Mouse (Mus musculus) layer of hippocampus, adult 9-11 months (tissue): ENCODE data around the gene Ldah.

Experiments
- DNase-seq: peaks from one replicate; pipeline ENCODE4 v3.0.0; 2022

The Ldah gene

DNA sequence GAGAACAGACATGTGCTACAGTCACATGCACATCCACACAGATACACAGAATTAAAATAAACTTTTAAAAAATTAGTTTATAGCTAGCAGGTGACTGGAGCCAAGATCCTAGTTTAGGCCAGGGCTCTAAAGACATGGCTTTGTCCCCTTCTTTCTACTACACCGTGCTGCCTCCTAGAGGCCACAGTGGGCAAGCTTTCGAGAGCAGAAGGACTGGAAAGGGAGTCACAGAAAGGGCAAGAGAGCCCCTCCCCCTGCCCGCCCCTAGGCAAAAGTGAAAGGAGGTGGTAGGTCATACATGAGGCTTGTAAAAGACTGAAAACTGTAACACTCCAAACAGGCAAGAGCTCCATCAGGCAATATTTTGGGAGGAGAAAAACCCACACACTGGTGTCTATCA is 80.1 kb downstream of the Ldah start:
- no peak for DNase-seq

DNA sequence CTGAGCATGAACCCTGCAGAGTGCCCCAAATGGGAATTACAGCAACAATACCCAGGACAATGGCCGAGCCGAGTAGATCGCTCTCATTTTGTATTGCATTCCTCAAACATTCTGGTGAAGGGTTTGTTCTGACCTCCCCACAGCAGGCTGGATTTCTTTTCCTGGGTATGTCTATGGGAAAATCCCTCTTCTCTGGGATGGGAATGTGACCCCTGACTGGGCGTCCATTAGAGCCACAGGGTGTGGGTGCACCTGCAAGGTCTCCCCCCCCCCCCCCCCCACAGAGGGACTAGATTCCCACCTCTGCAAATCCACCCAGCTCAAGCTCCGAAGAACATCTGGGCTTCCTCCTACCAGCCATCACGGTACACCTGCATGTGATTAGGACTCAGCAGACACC is 81.2 kb downstream of the Ldah start:
- DNase-seq, result no peak

DNA sequence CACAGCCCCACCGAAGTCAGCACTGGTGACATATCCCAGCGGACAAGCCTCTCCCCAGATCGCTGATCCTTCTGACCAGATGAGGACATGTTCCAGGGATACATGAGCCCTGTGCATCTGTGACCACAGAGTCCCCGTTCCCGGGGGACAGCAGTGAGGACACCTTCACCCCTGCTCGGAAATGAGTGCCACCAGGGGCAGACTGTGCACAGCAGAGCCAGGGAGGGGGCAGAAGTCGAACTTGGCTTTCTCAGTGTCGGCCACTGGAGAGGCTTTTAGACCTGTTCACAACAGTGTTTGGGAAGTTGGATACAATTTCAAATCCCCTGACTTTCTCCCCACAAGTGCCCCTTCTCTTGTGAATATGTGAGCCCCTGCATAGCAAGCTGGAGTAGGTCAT is 81.6 kb downstream of the Ldah start:
- DNase-seq, result no peak

DNA sequence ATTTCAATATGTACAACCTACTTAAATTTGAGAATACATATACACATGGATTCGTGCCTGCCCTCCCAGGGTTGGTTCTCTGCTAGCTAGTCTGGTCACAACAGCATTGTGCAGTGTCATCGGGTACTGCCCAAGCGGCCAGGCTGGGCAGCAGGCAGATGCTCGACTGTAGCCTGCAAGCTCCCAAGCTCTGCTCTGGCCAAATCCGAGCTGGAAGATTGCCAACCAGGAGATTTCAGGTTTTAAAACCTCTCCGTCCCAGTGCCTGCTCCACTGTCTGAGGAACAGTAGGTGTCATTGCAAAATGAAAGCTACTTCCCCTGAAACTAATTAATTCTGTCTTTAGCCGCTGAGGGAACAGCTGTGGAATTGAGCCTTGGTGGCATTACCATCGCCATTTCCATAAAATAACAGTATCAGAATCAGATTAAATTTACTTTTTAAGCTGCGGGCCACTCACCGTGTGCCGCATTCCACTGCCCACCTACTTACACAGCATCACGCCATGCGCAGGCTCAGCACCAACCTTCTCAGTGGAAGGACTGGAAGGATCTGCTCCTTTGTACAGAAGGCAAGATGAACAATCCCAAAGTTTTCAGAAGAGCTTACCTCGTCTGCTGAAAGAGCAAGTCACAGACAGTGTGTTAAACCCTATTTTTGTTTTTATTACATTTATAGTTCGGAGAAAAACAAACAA is 83.4 kb downstream of the Ldah start:
- DNase-seq, result no peak

DNA sequence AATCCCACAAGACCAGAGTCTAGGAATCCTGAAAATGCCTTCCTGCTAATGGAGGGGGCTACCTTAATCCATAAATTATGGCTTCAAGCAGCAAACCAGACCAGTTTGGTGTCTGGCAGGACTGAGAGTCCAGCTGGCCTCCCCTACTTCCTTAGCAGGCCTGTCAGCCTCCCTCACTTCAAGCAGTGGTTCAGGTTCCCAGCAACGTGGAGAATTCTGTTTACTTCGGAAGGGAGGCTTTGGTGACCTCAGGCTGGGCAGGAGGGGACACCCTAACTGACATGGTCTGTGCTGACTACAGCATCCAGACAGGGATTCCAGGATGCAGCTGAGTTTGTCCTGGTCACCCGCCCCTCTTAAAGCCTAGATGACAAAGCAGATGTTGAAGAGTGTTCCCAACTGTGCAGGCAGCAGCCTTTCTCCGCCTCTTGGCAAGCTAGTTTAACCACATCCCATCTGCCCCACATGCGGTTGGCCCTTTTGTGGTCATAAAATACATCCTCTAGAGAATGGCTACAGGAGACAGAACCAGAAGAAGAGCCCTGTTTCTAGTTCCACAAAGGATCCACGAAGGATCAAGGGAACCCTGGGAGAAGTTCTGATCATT is 87.5 kb downstream of the Ldah start:
- no peak for DNase-seq

DNA sequence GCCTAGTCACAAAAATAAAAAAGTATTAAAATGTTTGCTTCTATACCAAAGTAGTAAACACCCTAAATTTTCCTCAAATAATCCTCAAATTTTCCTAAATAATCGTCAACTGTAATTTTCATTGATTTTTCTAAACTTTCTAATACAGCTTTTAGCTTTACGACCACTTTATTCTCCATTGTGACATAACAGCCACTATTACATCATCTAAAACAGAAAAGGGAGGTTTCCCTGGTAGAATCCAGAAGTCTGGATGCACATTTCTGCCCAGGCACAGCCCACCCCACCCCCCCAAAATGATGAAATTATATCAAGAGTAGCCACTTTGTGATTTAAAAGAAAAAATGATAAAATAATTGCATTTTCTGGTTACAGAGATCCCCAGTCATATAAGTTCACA is 88.2 kb downstream of the Ldah start:
- DNase-seq, result no peak

DNA sequence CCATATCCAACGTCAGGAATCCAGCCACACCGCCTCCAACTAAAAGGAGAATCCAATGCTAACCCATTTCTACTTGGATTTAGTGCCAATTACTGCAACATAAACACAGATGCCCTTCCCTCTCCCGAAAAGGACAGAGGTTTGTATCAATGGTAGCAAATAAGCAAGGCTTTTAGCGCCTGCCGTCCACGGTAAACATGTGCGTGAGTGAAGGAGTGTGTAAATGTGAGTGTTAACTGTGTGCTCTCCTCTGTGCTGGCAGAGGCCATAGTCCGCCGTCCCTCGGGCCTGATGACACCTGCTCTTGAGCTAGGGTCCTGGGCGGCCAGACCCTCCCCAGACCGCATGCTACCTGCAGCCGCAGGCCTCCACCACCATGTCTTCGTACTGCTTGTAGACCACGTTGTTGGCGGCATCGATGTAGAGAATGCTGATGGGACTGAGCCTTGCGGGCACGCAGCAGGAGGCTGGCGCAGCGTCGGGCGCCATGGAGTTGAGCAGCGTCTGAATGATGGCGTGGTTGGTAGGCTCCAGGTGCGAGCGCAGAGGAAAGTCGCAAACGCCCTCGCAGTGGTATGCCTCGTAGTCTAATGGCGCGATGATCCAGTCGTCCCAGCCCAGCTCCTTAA is 89.8 kb downstream of the Ldah start:
- no peak for DNase-seq

DNA sequence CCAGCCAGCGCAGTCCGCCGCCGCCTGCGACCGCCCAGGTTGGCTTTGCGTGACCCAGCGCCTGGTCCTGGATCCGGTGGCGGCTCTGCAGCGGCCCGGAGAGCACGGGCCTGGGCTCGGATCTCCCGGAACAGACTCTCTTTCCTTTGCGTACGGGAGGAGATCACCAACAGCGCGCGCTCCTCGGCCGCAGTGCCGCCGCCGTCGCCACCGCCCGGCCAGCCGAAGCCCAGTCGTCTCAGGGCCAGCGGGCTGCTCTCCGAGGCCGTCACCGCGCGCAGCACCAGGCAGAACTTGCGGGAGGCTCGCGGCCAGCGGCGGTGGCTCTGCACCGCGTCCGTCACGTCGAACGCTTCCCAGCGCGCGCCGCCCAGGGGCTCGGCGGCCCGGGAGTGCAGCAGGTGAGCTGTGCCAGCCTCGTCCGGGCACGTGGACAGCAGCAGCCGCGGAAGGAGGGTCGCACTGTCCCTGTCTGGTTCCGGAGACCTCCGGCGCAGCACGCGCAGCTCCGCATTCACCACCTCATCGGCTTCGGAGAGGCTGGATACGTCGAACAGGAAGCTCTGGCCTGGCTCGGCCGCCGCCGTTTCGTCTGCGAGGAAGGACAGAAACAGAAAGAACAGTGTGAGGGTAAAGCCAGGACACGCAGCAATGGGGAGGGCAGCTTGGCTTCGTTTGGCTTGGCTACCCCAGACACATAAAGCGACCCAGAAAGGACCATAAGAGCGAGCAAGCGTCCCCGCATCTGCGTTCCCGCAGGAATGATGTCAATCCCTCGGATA is 90.6 kb downstream of the Ldah start:
- no peak for DNase-seq

DNA sequence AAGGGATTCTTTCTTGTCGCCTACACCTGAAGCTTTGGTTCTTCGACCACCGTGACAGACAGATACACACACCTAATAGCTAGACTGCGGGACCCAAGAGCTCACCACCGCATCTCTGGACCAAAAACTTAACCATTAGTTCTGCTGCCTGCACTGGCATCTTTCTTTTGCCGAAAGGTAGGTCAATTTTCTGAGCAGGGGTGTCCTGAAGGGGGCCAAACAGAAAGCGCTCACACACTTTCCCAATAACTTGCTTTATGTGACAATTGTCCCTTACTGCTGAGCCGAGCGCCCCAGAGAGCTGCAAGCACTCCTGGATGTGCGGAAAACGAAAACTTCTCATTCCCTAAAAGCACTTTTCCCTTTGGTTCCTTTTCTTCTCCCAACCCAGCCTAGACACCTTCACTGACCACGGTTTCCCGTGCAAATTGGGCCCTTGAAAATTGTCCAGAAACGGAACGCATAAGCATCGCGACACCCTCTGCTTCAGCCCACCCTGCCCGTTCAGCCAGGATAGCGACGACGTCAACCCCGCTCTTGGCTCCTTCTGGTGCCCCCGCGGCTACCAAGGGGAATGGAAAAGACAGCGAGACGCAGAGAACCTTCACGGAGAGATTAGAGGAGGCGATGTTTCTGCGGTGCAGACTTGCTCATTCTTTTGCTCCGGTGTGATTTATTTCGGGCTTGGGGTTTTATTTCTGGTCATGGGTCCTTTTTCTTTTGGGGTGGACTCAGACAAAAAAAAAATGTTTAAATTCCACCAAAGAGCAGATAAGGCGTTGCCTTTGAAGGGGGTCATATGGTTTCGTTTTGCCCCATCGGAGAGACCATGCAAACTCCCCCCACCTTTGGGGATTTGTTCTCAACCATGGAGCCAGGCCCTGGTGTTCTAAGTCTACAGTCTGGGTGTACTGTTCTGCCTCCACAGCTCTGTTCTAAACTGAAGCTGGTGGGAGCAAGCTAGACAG is 91.5 kb downstream of the Ldah start:
- no peak for DNase-seq

DNA sequence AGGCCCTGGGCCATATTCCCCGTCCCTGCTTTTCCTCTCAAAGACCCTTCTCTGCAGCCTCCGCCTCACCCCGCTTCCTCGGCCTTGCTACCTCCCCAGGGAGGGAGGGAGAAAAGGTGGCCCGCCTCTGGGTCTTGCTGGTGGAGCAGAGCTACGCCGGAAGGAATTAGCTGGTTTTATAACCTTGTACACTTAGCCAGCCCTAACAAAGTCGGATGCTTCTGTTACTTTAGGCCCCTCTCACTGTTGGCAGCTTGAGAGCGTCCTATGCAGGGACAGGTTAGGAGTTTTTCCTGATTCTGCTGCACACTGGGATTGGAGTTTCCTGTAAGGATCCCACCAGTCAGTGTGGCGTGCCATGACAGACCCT is 92.2 kb downstream of the Ldah start:
- no peak for DNase-seq

DNA sequence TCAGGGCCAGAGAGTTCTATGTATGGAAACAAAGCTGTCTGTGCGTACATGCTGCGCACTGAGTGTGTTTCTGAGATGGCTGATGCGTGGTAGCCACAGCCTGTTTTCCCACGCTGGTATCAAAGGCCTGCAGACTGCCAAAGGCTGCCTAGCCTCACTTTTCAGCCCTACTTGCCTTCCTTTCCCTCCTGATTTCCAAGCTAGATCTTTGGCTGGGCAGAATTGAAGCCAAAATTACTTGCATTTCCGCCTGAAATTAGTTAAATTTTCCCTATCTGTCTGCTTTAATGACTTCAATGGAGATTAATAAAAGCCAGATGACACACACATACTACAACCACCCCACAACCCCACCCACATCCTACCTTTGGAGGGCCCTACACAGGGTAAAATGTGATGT is 92.6 kb downstream of the Ldah start:
- no peak for DNase-seq

DNA sequence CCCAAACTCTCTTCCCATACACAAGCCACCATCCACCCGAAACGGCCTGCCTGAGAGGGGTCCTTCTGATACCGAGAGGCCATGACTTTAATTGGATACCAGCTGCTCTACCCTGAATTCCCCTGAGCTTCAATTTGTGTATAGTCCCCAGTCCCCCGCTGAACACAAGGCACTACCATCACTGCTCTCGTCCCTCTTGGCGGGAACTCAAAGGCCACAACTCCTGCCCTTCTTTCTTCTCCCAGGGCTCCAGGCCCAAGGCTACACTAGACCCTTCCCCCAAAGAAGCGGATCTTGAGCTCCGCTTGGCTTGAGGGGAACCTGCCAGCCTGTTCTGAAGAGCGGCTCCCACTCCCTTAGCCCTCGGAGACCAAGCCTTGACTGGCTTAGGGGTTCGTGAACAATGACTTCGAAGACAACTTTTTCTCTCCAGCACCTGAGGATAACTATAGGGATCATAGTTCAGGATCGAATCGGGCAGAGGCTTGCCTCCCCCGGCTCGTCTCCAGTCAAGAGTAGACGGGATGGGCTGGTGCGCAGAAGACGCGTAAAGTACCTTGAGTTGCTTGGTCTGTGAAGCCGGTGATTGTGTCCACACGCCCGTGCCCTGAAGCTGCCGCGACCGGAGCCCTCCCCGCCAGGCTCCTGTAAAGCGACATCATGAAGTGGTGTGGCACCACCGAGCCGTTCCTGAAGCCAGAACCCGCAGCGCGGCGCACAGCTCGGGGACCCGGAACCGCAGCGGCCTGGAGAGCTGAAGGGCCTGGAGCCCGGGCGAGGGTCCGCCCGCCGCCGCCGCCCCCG is 93.3 kb downstream of the Ldah start:
- DNase-seq, result no peak

DNA sequence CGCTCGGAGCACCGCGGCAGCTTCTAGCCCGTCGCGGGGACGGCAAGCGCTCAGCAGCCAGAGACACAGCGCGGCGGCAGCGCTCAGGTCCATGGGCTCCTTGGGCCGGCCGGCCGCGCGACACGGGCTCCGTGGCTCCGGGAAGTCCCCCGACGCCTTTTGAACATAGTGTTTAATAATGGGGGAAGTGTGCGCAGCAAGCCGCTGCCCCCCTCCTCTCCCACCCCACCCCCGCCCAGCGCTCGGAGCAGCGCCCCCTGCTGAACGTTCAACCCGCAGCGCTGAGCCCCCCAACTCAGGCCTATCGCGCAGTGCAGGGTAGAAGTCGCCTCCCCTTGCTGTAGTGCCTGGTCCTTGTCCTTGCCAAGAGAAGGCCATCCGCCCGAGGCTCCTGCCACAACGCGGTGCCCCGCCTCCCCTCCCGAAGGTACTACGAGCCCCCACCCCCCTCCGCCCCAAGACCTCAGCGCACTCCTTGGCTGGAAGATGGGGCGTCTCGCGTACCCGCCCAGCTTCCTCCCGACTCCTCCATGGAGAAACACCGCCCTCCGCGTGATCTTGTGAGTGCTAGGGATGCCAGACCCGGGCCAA is 94.0 kb downstream of the Ldah start, which contains the start of gene Gdf7:
Gene Gdf7 (minus strand): TSS at position 114 of the 591 bp plus-strand sequence.
- no peak for DNase-seq

DNA sequence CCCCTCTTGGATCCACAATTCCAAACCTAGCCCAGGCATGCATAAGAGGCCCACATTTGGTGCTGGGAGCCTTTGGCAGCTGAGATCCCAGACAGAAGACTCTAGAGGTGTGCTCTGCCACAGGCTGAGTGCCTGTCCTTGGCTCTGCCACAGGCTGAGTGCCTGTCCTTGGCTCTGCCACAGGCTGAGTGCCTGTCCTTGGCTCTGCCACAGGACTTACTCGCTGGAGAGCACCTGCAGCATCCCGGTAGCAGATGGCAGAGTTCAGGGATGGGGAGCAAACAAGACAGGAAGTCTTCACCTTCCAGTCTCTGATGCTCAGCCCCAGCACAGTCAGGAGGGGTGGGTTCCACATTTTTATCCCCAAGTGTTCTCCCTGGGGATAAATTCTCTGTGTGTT is 97.4 kb downstream of the Ldah start:
- DNase-seq, result no peak

DNA sequence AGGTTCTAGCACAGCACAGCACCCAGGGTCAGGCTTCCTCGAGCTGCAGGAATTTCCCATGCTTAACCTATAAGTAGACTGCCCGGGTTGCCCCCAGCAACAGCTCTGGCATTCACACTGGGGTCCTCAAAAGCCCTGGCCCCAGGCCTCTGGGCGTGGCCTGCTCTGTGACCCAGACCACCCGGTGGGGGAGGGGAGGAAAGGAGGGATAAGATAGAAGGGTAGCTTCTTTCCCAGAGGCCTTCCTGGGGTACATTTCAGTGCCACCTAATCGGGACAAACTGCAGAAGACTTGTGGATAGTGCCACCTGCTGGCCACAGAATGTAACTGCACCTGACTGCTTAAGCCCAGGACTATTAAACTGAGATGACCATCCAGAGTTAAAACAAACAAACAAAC is 98.5 kb downstream of the Ldah start:
- DNase-seq, result no peak

DNA sequence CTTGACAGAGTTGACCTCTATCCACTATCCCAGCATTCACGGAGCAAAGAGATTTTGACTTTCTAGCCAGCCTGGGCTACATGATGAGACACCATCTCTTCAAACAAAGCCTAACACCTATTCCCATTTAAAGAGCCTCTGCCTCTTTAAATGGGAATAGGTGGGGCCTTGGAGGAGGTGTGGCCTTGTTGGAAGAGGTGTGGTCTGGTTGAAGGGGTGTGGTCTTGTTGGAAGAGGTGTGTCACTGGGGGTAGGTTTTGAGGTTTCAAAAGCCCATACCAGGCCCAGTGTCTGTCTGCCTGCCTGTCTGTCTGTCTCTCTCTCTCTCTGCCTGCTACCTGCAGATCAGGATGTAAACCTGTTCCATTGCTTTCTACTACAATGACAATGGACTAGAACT is 99.0 kb downstream of the Ldah start:
- DNase-seq, result no peak

DNA sequence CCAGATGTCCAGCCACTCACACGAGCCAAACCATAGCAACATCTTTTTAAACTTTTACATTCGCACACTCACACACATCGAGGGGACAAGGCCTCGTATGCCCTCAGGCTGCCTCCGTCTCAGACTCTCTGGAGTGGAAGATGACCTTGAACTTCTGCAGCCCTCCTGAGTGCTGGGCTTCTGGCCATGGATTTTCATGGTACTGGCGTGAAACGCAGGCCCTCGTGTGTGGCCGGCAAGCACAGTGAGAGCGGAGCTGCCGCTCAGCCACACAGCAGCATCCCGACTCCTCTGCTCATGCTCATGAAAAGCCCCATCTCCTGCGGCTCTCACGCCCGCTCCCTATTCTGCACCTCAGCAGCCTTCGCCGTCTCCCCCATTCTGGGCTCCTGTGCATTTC is 103.1 kb downstream of the Ldah start:
- DNase-seq, result no peak

DNA sequence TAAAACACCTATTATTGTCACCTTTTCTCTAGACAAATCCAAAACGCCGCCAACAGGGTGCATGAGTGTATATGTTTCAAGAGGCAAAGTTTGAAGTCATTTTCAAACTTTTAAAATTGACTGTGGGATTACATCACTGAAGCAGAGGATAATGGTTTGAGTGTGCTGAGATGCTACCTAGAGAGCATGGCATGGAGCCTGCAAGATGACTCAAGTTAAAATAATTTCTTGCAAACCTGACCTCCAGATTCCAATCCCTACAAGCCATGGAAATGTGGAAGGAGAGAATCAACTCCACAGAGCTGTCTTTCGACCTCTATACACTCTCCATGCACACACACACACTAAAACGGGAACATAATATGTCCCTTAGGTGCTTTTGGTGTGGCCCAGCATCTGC is 104.4 kb downstream of the Ldah start:
- no peak for DNase-seq

DNA sequence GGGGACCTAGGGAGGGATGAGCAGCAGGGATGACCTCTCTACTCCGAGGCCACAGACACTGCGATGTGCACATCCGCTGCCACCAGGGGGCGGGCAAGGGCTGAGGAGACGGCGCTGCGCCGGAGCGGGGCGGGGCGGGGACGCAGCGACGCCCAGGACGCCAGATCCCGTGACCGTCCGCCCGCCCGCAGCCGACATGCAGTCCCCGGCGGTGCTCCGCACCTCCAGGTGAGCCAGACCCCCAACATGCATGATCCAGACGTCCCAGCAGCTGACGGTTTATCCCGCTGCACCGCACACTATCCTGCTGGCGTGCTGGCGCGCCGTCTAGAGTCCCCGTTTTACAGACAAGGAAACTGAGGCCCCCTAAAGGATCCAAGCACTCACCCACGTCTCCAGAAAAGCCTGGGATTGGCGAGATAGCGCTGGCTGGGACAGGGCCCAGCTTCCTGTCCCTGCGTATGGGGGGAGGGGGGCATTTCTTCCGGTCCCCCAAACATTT is 105.4 kb downstream of the Ldah start, which contains the start of gene Hs1bp3:
Gene Hs1bp3 (plus strand): TSS at position 163 of the 502 bp plus-strand sequence.
- peak; percentile 83 for DNase-seq

DNA sequence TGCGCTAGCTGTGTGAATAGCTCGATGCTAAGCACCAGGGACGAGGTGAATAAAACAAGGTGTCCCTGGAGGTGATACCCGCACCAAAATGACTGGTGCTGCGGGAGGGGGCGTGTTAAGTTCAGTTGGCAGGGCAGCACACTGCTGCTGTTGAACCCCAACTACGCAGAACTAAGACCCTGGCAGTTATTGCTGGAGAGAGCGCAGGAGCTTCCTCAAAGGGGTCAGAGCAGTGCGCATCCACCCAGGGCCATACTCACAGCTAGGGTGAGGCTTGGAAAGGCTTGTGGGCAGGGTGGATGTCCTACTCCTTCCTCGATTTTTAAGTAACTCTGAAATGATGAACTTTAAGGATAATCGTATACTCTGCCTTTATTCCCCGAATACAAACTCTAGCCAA is 105.9 kb downstream of the Ldah start:
- DNase-seq, result no peak

DNA sequence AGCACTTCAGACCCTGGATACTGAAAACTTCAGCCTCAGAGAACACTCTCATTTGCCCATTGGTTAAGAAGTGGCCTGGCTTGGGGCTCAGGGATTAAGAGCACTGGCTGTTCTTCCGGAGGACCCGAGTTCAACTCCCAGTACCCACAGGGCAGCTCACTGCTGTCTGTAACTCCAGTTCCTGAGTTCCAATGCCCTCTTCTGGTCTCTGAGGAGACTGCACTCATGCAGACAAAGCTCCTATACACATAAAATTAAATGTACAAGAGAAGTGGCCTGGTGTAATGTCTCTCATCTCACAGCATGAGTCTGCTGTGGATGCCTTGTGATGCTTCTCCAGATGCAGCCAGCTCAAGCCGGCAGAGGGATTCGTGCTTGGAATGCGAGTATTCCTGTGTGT is 108.6 kb downstream of the Ldah start:
- DNase-seq, result no peak
